Mouse (Mus musculus) embryonic facial prominence, embryonic 11.5 days (tissue): ENCODE measurements at regions not wholly inside any gene's neighbourhood (a gene's known extent, or its start where the extent isn't known, plus 50 kb on each side); places are given as distances from the start of the nearest gene placed in this dataset.
A peak's percentile ranks its signal among the peaks of the same experiment; 100 is the strongest.

Experiments used
- ATAC-seq: fragments of 200-750 bp; cut with Nextera tagmentation; replicated peaks from 2 replicates; pipeline ENCODE4 v1.8.0; 2017; ENCODE audit warnings: low read depth; ENCODE audit not compliant: insufficient number of reproducible peaks, low FRiP score, low TSS enrichment
- DNase-seq: peaks from one replicate; pipeline ENCODE4 v3.0.0-alpha.2; 2015; ENCODE audit warnings: low spot score
- H3K27ac ChIP-seq: fragments of 300-500 bp; sonication (generic); replicated peaks from 2 replicates; pipeline ENCODE4 v1.5.1; 2014; ENCODE audit warnings: mild to moderate bottlenecking, low read depth, low read length, control low read depth
- H3K27me3 ChIP-seq: fragments of 300-500 bp; sonication (generic); 2 replicates; pipeline ENCODE4 v1.6.1; 2014; ENCODE audit warnings: mild to moderate bottlenecking, low read length, moderate library complexity, mixed read lengths; ENCODE audit not compliant: control insufficient read depth, insufficient read depth
- H3K36me3 ChIP-seq: fragments of 300-500 bp; sonication (generic); replicated peaks from 2 replicates; pipeline ENCODE4 v1.6.1; 2014; ENCODE audit warnings: low read depth, mild to moderate bottlenecking, low read length, moderate library complexity, mixed read lengths; ENCODE audit not compliant: control insufficient read depth, insufficient read depth
- H3K4me1 ChIP-seq: fragments of 300-500 bp; sonication (generic); 2 replicates; pipeline ENCODE4 v1.6.1; 2014; ENCODE audit warnings: low read length, mixed read lengths; ENCODE audit not compliant: control insufficient read depth, insufficient read depth
- H3K4me2 ChIP-seq: fragments of 300-500 bp; sonication (generic); 2 replicates; pipeline ENCODE4 v1.6.1; 2014; ENCODE audit warnings: low read depth, mild to moderate bottlenecking, control low read depth, low read length, moderate library complexity
- H3K4me3 ChIP-seq: fragments of 300-500 bp; sonication (generic); 2 replicates; pipeline ENCODE4 v1.5.1; 2014; ENCODE audit warnings: low read depth, low read length, control low read depth
- H3K9ac ChIP-seq: fragments of 300-500 bp; sonication (generic); replicated peaks from 2 replicates; pipeline ENCODE4 v1.6.1; 2014; ENCODE audit warnings: mild to moderate bottlenecking, control low read depth, low read length
- H3K9me3 ChIP-seq: fragments of 300-500 bp; sonication (generic); replicated peaks from 2 replicates; pipeline ENCODE4 v1.6.1; 2016; ENCODE audit warnings: mild to moderate bottlenecking, low read length, inconsistent platforms, mixed read lengths; ENCODE audit not compliant: control insufficient read depth
- WGBS: fragments of 180-500 bp; shearing (Covaris S2); extraction: QIAGEN DNeasy Blood & Tissue Kit; methylation state at CpG from one replicate; pipeline ENCODE4 v1.1.7; 2014; 5-methylcytosine and 5-hydroxymethylcytosine counted together

GRCm38 (mm10) chr2:108743511-108743910 is 537.0 kb upstream of the Kif18a start:
- Histone ChIP-seq H3K36me3 (no peaks in the 10 kb centered on the region), H3K27me3 (no peaks in the 10 kb centered on the region), H3K4me2 (no peak overlapping the region), H3K4me1 (no peaks in the 10 kb centered on the region), H3K9ac (no peak overlapping the region), H3K9me3 (no peaks in the 10 kb centered on the region), H3K4me3 (no peak overlapping the region), H3K27ac (no peak overlapping the region)
- WGBS: 29% methylated on average over 2 of the region's 2 CpGs
- ATAC-seq (no peak), DNase-seq (peak; percentile 55)

GRCm38 (mm10) chr2:108744797-108745196 is 535.7 kb upstream of the Kif18a start:
- DNase-seq: no peak
- Histone ChIP-seq H3K4me2 (no peak overlapping the region), H3K4me3 (no peak overlapping the region), H3K9ac (no peak overlapping the region), H3K27me3 (no peaks in the 10 kb centered on the region), H3K27ac (no peak overlapping the region), H3K36me3 (no peaks in the 10 kb centered on the region), H3K9me3 (no peaks in the 10 kb centered on the region), H3K4me1 (no peaks in the 10 kb centered on the region)
- WGBS: 85% methylated on average over 2 of the region's 2 CpGs
- no peak for ATAC-seq

- no peak for ATAC-seq
- WGBS: 57% methylated on average over 3 of the region's 3 CpGs
These were observed 526.9 kb upstream of the Kif18a start for GRCm38 (mm10) chr2:108753494-108754225.

GRCm38 (mm10) chr2:108755821-108756220 is 524.7 kb upstream of the Kif18a start:
- 88% methylated on average over 1 of the region's 1 CpGs for WGBS
- Histone ChIP-seq H3K4me3 (no peak overlapping the region), H3K9me3 (no peaks in the 10 kb centered on the region)

More at GRCm38 (mm10) chr2:108753494-108754225, 526.9 kb upstream of the Kif18a start:
- H3K27me3 ChIP-seq: no peaks in the 10 kb centered on the region
- no peak overlapping the region for H3K4me2 ChIP-seq
- H3K9me3 ChIP-seq: no peaks in the 10 kb centered on the region
- no peak overlapping the region for H3K4me3 ChIP-seq
- no peaks in the 10 kb centered on the region for H3K36me3 ChIP-seq
- H3K4me1 ChIP-seq: no peaks in the 10 kb centered on the region
- no peak overlapping the region for H3K27ac ChIP-seq
- no peak for DNase-seq
- H3K9ac ChIP-seq: no peak overlapping the region

GRCm38 (mm10) chr2:108756251-108756650 is 524.3 kb upstream of the Kif18a start:
- H3K4me3 ChIP-seq: no peak overlapping the region
- H3K9me3 ChIP-seq: no peaks in the 10 kb centered on the region
- H3K36me3 ChIP-seq: no peaks in the 10 kb centered on the region
- H3K27ac ChIP-seq: no peak overlapping the region
- no peak overlapping the region for H3K9ac ChIP-seq
- DNase-seq (no peak), ATAC-seq (no peak)
- no peaks in the 10 kb centered on the region for H3K27me3 ChIP-seq
- 95% methylated on average over 1 of the region's 1 CpGs for WGBS
- no peak overlapping the region for H3K4me2 ChIP-seq
- H3K4me1 ChIP-seq: no peaks in the 10 kb centered on the region

More at GRCm38 (mm10) chr2:108755821-108756220, 524.7 kb upstream of the Kif18a start:
- Histone ChIP-seq H3K27me3 (no peaks in the 10 kb centered on the region), H3K27ac (no peak overlapping the region), H3K9ac (no peak overlapping the region), H3K4me2 (no peak overlapping the region), H3K4me1 (no peaks in the 10 kb centered on the region), H3K36me3 (no peaks in the 10 kb centered on the region)
- ATAC-seq (no peak), DNase-seq (no peak)

GRCm38 (mm10) chr2:108764703-108765102 is 515.8 kb upstream of the Kif18a start:
- WGBS: 86% methylated on average over 4 of the region's 4 CpGs

GRCm38 (mm10) chr2:108766461-108766860 is 514.1 kb upstream of the Kif18a start:
- Histone ChIP-seq H3K9ac (no peak overlapping the region), H3K4me1 (no peaks in the 10 kb centered on the region), H3K36me3 (no peaks in the 10 kb centered on the region), H3K27me3 (no peaks in the 10 kb centered on the region), H3K9me3 (no peaks in the 10 kb centered on the region), H3K4me2 (no peak overlapping the region), H3K4me3 (no peak overlapping the region), H3K27ac (no peak overlapping the region)
- ATAC-seq (no peak), DNase-seq (no peak)
- WGBS: 84% methylated on average over 2 of the region's 2 CpGs

More at GRCm38 (mm10) chr2:108764703-108765102, 515.8 kb upstream of the Kif18a start:
- Histone ChIP-seq H3K27me3 (no peaks in the 10 kb centered on the region), H3K9ac (no peak overlapping the region), H3K4me3 (no peak overlapping the region), H3K4me2 (no peak overlapping the region), H3K9me3 (no peaks in the 10 kb centered on the region), H3K4me1 (no peaks in the 10 kb centered on the region), H3K36me3 (no peaks in the 10 kb centered on the region), H3K27ac (no peak overlapping the region)
- no peak for DNase-seq
- ATAC-seq: no peak

- 85% methylated on average over 1 of the region's 1 CpGs for WGBS
- H3K27me3 ChIP-seq: no peaks in the 10 kb centered on the region
- no peaks in the 10 kb centered on the region for H3K4me1 ChIP-seq
- no peak for DNase-seq
- H3K27ac ChIP-seq: no peak overlapping the region
- no peak overlapping the region for H3K4me3 ChIP-seq
- ATAC-seq: no peak
- H3K9ac ChIP-seq: no peak overlapping the region
- no peak overlapping the region for H3K4me2 ChIP-seq
- H3K36me3 ChIP-seq: no peaks in the 10 kb centered on the region
- H3K9me3 ChIP-seq: no peaks in the 10 kb centered on the region
These were observed 510.2 kb upstream of the Kif18a start for GRCm38 (mm10) chr2:108770383-108770782.
